Mouse (Mus musculus): Measurements from ENCODE around the gene Adat1. TPM values are rescaled to one million over a fixed set of nuclear protein-coding genes. Genes with fewer than 3 reads are reported as not detected.

The Adat1 gene
- 0.60 and 0.91 TPM in 2 replicates for polyA plus RNA-seq (2012; rRNA removed)

GRCm38 (mm10) chr8:111992013-111992702 lies at the start of gene Adat1:
Adat1 (minus strand) TSS chr8:111992302.
- Histone ChIP-seq H3K36me3 (ENCODE audit: control insufficient read depth, insufficient read depth, low read length) (peaks cover 37% of the 10 kb centered on the region), H3K27ac (ENCODE audit: insufficient read depth, low read depth, low read length) (no peak within 1 kb of the TSS), H3K4me3 (ENCODE audit: low read depth, low read length) (peak within 1 kb of the TSS; percentile 88), H3K4me1 (ENCODE audit: control insufficient read depth, insufficient read depth, insufficient read length, low read length) (no peaks in the 10 kb centered on the region), H3K27me3 (ENCODE audit: control insufficient read depth, insufficient read depth, low read length) (no peaks in the 10 kb centered on the region)
- TF ChIP-seq CTCF (IDR thresholded peaks at IDR 0.05; ENCODE audit: extremely low read depth, insufficient read length, insufficient replicate concordance, low read depth, low read length) (no peak), POLR2A (IDR thresholded peaks at IDR 0.05; ENCODE audit: low read depth, low read length) (peak; percentile 26; the same call in 1 of the 2 replicates)
- 2% methylated on average over 33 of the region's 33 CpGs for WGBS

GRCm38 (mm10) chr8:112037521-112037920 lies 45.4 kb upstream of the Adat1 start:
- no peaks in the 10 kb centered on the region for H3K27me3 ChIP-seq (ENCODE audit: control insufficient read depth, insufficient read depth, low read length)
- no peak for TF ChIP-seq POLR2A (IDR thresholded peaks at IDR 0.05; ENCODE audit: low read depth, low read length)
- TF ChIP-seq CTCF (IDR thresholded peaks at IDR 0.05; ENCODE audit: extremely low read depth, insufficient read length, insufficient replicate concordance, low read depth, low read length) = no peak
- WGBS = 74% methylated on average over 18 of the region's 18 CpGs
- H3K27ac ChIP-seq (ENCODE audit: insufficient read depth, low read depth, low read length) = no peak overlapping the region
- H3K4me1 ChIP-seq (ENCODE audit: control insufficient read depth, insufficient read depth, insufficient read length, low read length) = no peaks in the 10 kb centered on the region
- no peaks in the 10 kb centered on the region for H3K36me3 ChIP-seq (ENCODE audit: control insufficient read depth, insufficient read depth, low read length)
- no peak overlapping the region for H3K4me3 ChIP-seq (ENCODE audit: low read depth, low read length)

GRCm38 (mm10) chr8:112034603-112035002 lies 42.5 kb upstream of the Adat1 start:
- TF ChIP-seq POLR2A (IDR thresholded peaks at IDR 0.05; ENCODE audit: low read depth, low read length) (no peak), CTCF (IDR thresholded peaks at IDR 0.05; ENCODE audit: extremely low read depth, insufficient read length, insufficient replicate concordance, low read depth, low read length) (peak; percentile 43; the same call in 1 of the 2 replicates)
- WGBS = 6% methylated on average over 8 of the region's 8 CpGs

GRCm38 (mm10) chr8:112033071-112033470 lies 41.0 kb upstream of the Adat1 start:
- 75% methylated on average over 7 of the region's 7 CpGs for WGBS
- H3K4me3 ChIP-seq (ENCODE audit: low read depth, low read length) = no peak overlapping the region
- no peak for TF ChIP-seq POLR2A (IDR thresholded peaks at IDR 0.05; ENCODE audit: low read depth, low read length)
- no peak for TF ChIP-seq CTCF (IDR thresholded peaks at IDR 0.05; ENCODE audit: extremely low read depth, insufficient read length, insufficient replicate concordance, low read depth, low read length)
- H3K27me3 ChIP-seq (ENCODE audit: control insufficient read depth, insufficient read depth, low read length) = no peaks in the 10 kb centered on the region
- H3K36me3 ChIP-seq (ENCODE audit: control insufficient read depth, insufficient read depth, low read length) = no peaks in the 10 kb centered on the region
- no peak overlapping the region for H3K27ac ChIP-seq (ENCODE audit: insufficient read depth, low read depth, low read length)
- H3K4me1 ChIP-seq (ENCODE audit: control insufficient read depth, insufficient read depth, insufficient read length, low read length) = no peaks in the 10 kb centered on the region

More at GRCm38 (mm10) chr8:112034603-112035002, 42.5 kb upstream of the Adat1 start:
- Histone ChIP-seq H3K27ac (ENCODE audit: insufficient read depth, low read depth, low read length) (no peak overlapping the region), H3K4me3 (ENCODE audit: low read depth, low read length) (no peak overlapping the region), H3K4me1 (ENCODE audit: control insufficient read depth, insufficient read depth, insufficient read length, low read length) (no peaks in the 10 kb centered on the region), H3K36me3 (ENCODE audit: control insufficient read depth, insufficient read depth, low read length) (no peaks in the 10 kb centered on the region), H3K27me3 (ENCODE audit: control insufficient read depth, insufficient read depth, low read length) (no peaks in the 10 kb centered on the region)

GRCm38 (mm10) chr8:112030663-112031062 lies 38.6 kb upstream of the Adat1 start:
- no peaks in the 10 kb centered on the region for H3K36me3 ChIP-seq (ENCODE audit: control insufficient read depth, insufficient read depth, low read length)
- WGBS = 53% methylated on average over 6 of the region's 6 CpGs
- no peak overlapping the region for H3K4me3 ChIP-seq (ENCODE audit: low read depth, low read length)
- no peaks in the 10 kb centered on the region for H3K27me3 ChIP-seq (ENCODE audit: control insufficient read depth, insufficient read depth, low read length)
- no peak for TF ChIP-seq CTCF (IDR thresholded peaks at IDR 0.05; ENCODE audit: extremely low read depth, insufficient read length, insufficient replicate concordance, low read depth, low read length)
- TF ChIP-seq POLR2A (IDR thresholded peaks at IDR 0.05; ENCODE audit: low read depth, low read length) = no peak
- no peaks in the 10 kb centered on the region for H3K4me1 ChIP-seq (ENCODE audit: control insufficient read depth, insufficient read depth, insufficient read length, low read length)
- H3K27ac ChIP-seq (ENCODE audit: insufficient read depth, low read depth, low read length) = no peak overlapping the region

- no peaks in the 10 kb centered on the region for H3K4me1 ChIP-seq (ENCODE audit: control insufficient read depth, insufficient read depth, insufficient read length, low read length)
- no peak for TF ChIP-seq POLR2A (IDR thresholded peaks at IDR 0.05; ENCODE audit: low read depth, low read length)
- TF ChIP-seq CTCF (IDR thresholded peaks at IDR 0.05; ENCODE audit: extremely low read depth, insufficient read length, insufficient replicate concordance, low read depth, low read length) = no peak
- H3K4me3 ChIP-seq (ENCODE audit: low read depth, low read length) = no peak overlapping the region
- H3K27me3 ChIP-seq (ENCODE audit: control insufficient read depth, insufficient read depth, low read length) = no peaks in the 10 kb centered on the region
- 69% methylated on average over 7 of the region's 7 CpGs for WGBS
- H3K27ac ChIP-seq (ENCODE audit: insufficient read depth, low read depth, low read length) = no peak overlapping the region
- no peaks in the 10 kb centered on the region for H3K36me3 ChIP-seq (ENCODE audit: control insufficient read depth, insufficient read depth, low read length)
These were observed 37.4 kb upstream of the Adat1 start for GRCm38 (mm10) chr8:112029455-112029854.

GRCm38 (mm10) chr8:112014936-112015335 lies 22.8 kb upstream of the Adat1 start, which contains the start of gene Gm6793:
Gm6793 (minus strand) TSS chr8:112015036.
- Histone ChIP-seq H3K4me3 (ENCODE audit: low read depth, low read length) (no peak within 1 kb of the TSS), H3K27ac (ENCODE audit: insufficient read depth, low read depth, low read length) (no peak within 1 kb of the TSS), H3K4me1 (ENCODE audit: control insufficient read depth, insufficient read depth, insufficient read length, low read length) (peaks cover 5% of the 10 kb centered on the region), H3K27me3 (ENCODE audit: control insufficient read depth, insufficient read depth, low read length) (no peaks in the 10 kb centered on the region), H3K36me3 (ENCODE audit: control insufficient read depth, insufficient read depth, low read length) (peaks cover 18% of the 10 kb centered on the region)
- TF ChIP-seq POLR2A (IDR thresholded peaks at IDR 0.05; ENCODE audit: low read depth, low read length) = no peak
- no peak for TF ChIP-seq CTCF (IDR thresholded peaks at IDR 0.05; ENCODE audit: extremely low read depth, insufficient read length, insufficient replicate concordance, low read depth, low read length)
- whole genome bisulfite sequencing = 94% methylated on average over 11 of the region's 11 CpGs

Measured in small intestine, adult 2 months (tissue).